Mouse (Mus musculus): ENCODE results near the gene Peli2. TPM values are rescaled to one million over a fixed set of nuclear protein-coding genes. Genes with fewer than 3 reads are reported as not detected.
A peak's percentile ranks its signal among the peaks of the same experiment; 100 is the strongest.

Peli2 gene
- total RNA-seq, 2 experiments from 2014 or later: 5.7 to 9.7 TPM

DNA sequence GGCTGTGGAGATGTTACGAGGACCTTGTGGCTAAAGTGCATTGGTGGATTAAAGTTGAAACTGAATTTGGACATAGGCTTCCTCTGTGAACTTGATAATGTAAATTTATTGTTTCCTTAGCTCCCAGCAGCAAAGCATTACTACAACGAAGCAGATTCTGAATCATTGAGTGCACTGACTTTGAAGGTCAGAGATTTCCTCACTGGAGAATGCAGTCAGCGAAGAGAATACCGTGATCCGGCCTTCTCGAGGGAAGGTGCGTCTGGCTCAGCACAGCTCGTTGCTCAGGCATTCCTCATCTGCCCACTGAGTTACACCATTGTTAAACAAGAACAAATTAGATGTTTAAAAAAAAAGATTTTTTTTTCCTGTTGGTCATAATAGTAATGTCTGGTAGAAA lies 58.4 kb downstream of the Peli2 start:
- no peak for ATAC-seq (ENCODE audit: poor library complexity, severe bottlenecking)

DNA sequence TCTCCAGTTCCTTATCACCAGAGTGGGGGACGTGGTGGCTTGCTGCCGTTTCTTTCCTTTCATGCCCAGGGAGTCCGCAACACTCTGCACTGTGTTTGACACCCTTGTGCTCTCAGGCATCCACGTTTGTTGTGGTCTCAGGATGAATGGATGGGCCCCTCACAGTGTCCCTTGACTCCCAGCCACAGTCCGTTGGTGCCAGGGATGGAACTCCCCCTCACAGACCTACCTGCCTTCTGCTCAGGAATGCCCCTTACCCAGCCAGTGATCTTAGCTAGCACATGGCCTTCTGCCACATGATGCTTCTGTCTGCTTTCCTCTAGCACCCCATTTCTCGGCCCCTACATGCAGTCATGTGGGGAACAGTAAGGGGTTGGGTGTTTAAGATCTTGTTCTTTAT lies 65.7 kb downstream of the Peli2 start:
- no peak for ATAC-seq (ENCODE audit: poor library complexity, severe bottlenecking)

DNA sequence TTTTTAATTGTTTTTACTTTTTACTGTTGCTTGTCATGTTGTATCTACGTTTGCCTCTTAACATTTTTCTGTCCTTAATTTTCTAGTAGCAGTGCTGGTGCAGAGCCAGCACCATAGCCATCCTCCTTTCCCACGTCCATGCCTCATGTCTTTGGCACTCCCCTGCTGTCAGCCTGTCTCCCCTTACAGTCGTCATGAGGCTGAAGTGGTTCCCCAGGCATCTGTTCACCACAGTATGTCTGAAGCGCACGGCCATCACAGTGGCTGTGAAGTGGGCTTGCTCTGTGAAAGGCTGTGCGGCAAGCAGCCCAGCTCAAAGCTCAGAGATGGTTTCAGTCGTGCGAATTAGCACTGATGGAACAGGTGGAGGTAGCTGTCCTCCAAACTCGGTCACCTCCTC lies 66.5 kb downstream of the Peli2 start:
- no peak for ATAC-seq (ENCODE audit: poor library complexity, severe bottlenecking)

- peak; percentile 96 for ATAC-seq (ENCODE audit: poor library complexity, severe bottlenecking)
Measured at GRCm38 (mm10) chr14:48189330-48189729, 68.7 kb downstream of the Peli2 start.

DNA sequence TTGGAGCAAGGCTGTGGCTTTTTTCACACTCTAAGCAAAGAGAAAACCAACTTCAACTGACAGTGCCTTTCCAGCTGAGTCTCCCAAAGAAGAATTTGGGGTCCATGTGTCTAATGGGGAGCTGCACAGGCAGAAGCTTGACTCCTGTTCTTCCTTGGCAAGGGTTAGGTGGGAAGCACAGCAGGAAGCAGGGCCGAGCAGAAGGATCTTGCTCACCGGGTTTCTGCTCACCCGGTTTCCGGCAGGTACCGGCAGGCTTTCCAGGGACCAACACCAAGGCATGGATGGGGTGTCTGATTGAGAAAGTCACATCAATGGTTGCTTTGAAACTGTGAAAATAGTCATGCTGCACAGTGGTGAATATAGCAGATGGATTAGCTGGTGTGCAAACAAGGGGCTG lies 70.3 kb downstream of the Peli2 start:
- no peak for ATAC-seq (ENCODE audit: poor library complexity, severe bottlenecking)

- no peak for ATAC-seq (ENCODE audit: poor library complexity, severe bottlenecking)
Measured at GRCm38 (mm10) chr14:48191925-48192324, 71.3 kb downstream of the Peli2 start.

GRCm38 (mm10) chr14:48196804-48197203 lies 76.2 kb downstream of the Peli2 start:
- no peak for ATAC-seq (ENCODE audit: poor library complexity, severe bottlenecking)

DNA sequence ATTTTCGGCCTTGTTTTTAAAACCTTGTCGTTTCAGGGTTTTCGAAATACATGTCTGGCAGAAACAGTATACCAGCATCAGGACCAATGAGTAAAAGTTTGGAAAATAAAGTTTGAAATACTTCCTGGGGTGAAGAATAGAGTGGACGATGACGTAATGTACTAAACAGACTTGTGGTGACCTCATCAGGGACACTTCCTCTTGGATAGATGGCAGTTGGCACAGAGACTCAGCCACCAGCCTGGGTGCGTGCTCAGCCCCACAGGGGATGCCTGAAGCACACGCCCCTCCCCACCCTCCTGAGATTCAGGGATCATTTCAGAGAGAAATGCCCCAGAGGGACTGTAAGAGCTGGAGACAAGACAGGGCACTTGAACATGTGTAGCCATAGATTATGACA lies 76.7 kb downstream of the Peli2 start:
- peak; percentile 59 for ATAC-seq (ENCODE audit: poor library complexity, severe bottlenecking)

- ATAC-seq (ENCODE audit: poor library complexity, severe bottlenecking): no peak
Measured at GRCm38 (mm10) chr14:48198190-48198954, 77.7 kb downstream of the Peli2 start.

DNA sequence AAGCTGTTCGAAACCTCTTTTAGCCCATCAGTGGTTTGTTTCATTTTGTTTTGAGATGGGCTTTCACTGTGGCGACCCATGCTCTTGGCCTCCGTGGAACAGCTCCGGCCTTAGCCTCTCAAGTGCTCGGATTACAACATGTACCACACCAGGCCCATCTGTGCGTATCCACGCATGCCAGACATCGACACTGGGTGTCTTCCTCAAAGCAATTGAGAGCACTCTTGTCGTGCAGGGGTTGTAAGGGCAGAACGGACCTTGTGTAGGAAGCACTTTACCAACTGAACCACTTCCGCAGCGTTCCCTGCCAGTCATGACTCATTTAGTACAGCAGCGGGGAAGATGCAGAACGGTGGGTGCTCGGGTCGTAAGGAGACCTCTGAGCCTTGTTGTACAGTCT lies 78.3 kb downstream of the Peli2 start:
- peak; percentile 61 for ATAC-seq (ENCODE audit: poor library complexity, severe bottlenecking)

DNA sequence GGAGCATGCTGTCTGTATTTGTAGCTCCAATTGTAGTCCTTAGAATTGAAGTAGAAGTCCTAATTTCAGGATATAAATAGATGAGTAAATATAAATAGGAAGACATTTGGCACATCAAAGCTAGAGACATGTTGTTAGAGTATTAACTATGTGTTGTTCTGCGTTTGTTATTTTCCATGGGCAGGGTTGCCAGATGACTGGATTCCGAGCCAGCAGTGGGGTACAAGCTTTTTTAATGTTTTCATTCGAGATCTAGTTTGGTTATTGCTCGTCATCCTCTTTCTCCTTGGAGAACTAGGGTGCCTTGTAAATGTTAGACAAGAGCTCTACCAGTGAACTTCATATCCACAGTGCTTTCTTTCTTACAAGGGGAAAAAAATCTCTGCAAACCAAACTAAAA lies 78.9 kb downstream of the Peli2 start:
- no peak for ATAC-seq (ENCODE audit: poor library complexity, severe bottlenecking)

- no peak for ATAC-seq (ENCODE audit: poor library complexity, severe bottlenecking)
Measured at GRCm38 (mm10) chr14:48200291-48200690, 79.7 kb downstream of the Peli2 start.

DNA sequence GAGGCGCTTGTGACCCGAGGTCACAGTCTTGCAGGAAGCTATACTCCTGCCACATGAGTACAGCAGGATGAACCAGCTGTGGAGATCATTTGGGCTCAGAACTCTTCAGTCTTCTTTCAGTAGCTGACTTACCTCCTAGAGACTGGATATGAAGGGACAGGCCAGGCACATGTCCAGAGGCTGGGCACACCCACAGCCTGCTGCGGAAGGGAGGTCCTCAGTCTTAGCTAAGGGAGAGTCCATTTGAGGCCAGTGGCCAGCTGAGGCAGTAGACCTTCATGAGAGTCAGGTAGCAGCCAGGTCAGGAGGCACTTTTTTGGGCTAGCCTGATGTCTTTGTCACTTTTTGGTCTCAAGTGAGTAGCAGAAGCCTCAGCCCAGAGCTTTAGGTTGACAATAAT lies 80.2 kb downstream of the Peli2 start:
- ATAC-seq (ENCODE audit: poor library complexity, severe bottlenecking): no peak

GRCm38 (mm10) chr14:48201403-48201802 lies 80.8 kb downstream of the Peli2 start:
- ATAC-seq (ENCODE audit: poor library complexity, severe bottlenecking): no peak

DNA sequence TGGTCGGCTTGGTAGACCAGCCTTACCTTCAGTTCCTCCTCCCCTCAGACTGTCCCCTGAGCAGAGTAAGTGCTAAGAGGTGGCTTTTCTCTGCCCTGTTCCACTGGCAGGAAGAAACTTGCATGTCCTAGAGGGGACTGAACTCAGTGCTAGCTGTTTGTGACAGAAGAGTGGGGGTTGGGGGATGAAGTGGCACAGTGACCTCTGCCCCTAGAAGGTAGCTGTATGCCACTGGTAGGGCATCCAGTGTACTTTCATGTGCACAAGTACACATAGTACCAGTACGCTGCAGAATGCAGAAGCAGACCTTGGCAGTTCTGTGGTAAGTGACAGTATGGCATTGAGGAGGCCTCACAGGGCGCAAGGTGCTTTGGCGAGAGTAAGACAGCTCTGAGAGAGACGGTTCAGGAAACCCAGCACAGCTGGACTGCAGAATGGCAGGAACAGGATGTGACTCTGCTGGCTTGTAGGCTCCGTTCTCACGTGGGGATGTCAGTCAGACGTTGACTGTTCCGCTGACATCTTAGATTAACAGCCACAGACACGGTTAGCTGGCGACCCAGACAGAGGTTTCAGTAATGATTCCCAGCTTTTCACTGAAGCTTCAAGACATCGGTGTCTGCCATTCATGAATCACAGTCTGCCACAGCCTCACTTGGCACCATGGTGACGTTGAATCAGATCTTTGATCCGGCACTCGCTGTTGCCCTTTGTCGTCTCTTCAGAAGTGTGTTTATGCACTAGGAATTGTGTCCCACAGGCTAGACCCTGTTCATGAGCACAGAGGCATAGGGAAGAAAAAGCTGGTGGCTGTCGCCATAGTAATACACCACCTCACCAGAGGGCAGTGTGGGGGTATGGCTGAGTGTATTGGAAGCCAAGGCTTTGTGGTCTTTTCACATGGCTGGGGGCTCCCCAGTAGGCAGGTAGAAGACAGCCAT lies 81.7 kb downstream of the Peli2 start:
- ATAC-seq (ENCODE audit: poor library complexity, severe bottlenecking): peak; percentile 51

DNA sequence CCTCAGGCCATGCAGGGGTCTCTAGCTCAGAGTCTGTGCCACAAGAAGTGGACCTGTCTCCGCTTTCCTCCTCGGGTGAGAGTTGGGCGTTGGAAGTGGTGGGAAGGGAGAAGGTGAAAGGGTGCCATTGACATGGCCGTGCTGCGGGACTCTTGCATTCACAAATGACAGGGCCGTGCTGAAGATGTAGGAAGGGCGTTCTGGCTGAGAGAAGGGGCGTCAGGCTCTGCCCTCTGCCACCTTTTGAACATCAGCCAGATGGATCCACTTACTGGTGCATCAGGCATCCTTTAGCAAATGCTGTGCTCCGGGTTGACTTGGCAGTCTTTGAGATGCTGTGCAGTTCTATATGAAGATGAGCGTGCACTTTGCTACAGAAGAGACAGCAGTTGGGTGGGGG lies 84.4 kb downstream of the Peli2 start:
- no peak for ATAC-seq (ENCODE audit: poor library complexity, severe bottlenecking)

GRCm38 (mm10) chr14:48205635-48206034 lies 85.0 kb downstream of the Peli2 start:
- ATAC-seq (ENCODE audit: poor library complexity, severe bottlenecking): no peak

DNA sequence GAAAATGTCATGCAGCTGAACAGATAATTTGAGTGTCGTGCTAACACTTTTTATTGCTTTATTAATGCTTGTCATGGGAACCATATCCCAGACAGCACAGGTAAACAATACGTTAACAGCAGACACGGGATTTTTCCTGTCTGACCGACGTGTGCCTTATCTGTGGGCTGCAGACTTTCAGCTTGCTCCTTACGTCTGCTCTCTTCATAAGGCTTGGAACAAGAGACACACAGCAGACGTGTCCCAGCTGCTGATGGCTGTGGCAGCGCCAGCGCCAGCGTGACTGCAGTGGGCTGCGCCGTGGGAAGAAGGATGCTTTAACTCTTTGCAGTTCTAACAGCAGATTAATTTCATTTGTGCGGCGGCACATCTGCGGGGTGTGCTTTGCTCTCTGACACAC lies 86.5 kb downstream of the Peli2 start:
- no peak for ATAC-seq (ENCODE audit: poor library complexity, severe bottlenecking)

- ATAC-seq (ENCODE audit: poor library complexity, severe bottlenecking): no peak
Measured at GRCm38 (mm10) chr14:48207746-48208640, 87.4 kb downstream of the Peli2 start.

- no peak for ATAC-seq (ENCODE audit: poor library complexity, severe bottlenecking)
Measured at GRCm38 (mm10) chr14:48209436-48209835, 88.8 kb downstream of the Peli2 start.

DNA sequence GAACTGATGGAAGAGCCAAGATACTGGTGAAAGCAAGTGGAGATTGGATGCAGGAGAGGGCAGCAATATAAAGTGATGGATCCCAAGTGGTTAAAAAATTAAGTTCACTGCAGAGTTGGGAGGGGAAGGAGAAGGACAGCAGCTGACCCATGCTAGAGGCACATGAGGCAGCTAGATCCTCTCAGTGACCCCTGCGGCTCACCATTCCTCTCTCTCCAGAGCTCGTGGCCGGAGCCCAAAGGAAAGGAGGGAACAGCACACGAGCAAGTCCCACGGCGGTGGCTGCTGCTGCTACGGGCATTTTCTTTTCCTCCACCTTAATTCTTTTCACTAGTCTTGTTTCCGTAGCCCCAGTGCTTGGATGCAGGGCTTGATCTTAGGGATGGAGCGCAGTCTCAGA lies 89.5 kb downstream of the Peli2 start:
- ATAC-seq (ENCODE audit: poor library complexity, severe bottlenecking): no peak
